Mouse (Mus musculus) macrophage (primary cell): ENCODE measurements around the gene Nhlrc2. TPM values are rescaled to one million over a fixed set of nuclear protein-coding genes. Genes with fewer than 3 reads are reported as not detected.

Experiments
- H3K27ac ChIP-seq: fragments of 350-480 bp; formaldehyde crosslinking; 2 replicates; pipeline ENCODE4 v1.9.0; 2021
- H3K36me3 ChIP-seq: fragments of 350-480 bp; formaldehyde crosslinking; 2 replicates; pipeline ENCODE4 v1.9.0; 2021; ENCODE audit errors: inconsistent target
- H3K4me3 ChIP-seq: fragments of 350-480 bp; formaldehyde crosslinking; 2 replicates; pipeline ENCODE4 v1.9.0; 2021; ENCODE audit errors: inconsistent target
- H3K79me2 ChIP-seq: fragments of 350-480 bp; formaldehyde crosslinking; 2 replicates; pipeline ENCODE4 v1.9.0; 2021; ENCODE audit errors: inconsistent target
- WGBS: methylation state at CpG from one replicate; pipeline ENCODE4 v1.1.7; 2026; ENCODE audit warnings: inconsistent platforms; ENCODE audit not compliant: missing documents; 5-methylcytosine and 5-hydroxymethylcytosine counted together
- polyA plus RNA-seq: library from polyadenylated mRNA; stranded (reverse); fragments of 250-400 nt; gene quantifications from 3 replicates; pipeline ENCODE4 v1.2.4, GENCODE M21; 2018; ENCODE audit warnings: inconsistent platforms

The Nhlrc2 gene
- polyA plus RNA-seq, 1 experiment from 2014 or later: 5.8 TPM

DNA sequence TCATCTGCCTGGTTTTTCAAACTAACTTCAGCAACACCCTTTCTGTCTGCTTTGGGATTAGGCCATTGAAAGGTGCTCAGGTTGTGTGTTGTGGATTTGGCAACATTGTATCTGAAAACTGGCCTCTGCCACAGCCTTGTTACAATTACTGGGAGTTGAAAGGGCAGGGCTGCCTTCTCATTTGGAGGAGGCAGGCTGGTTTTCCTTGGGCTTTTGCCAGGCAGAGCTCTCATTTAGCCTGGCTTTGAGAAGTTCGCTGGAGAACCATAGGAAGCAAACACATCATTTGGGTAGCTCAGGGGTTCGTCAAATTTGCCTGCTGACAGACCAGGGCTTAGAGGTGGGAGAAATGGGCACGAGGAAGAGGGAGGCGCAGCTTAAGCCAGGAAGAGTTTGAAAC, 71.5 kb downstream of the Nhlrc2 start:
- 88% methylated on average over 4 of the region's 4 CpGs for WGBS

DNA sequence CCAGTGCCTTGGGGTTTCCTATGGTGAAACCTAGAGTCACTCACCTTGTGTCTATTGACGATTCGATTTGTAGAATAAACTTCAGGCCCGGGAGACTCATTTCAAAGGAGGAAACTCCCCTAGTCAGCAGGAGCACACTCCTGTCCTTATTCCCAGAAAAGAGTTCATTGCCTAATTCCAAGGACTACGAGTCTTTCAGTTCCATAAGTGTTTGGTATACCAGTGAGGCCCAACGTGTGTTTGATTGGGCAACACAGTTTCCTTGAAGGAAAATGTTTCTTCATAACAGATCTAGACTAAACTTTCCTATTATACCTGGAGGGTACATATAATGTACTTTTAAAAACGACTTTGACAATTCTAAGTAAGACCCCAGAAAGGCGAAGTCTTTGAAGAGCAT, 73.8 kb downstream of the Nhlrc2 start:
- H3K4me3 ChIP-seq: no peak overlapping the region
- H3K36me3 ChIP-seq: no peaks in the 10 kb centered on the region
- H3K79me2 ChIP-seq: no peaks in the 10 kb centered on the region
- no peak overlapping the region for H3K27ac ChIP-seq
- 87% methylated on average over 7 of the region's 7 CpGs for WGBS

More for the DNA sequence above, 71.5 kb downstream of the Nhlrc2 start:
- Histone ChIP-seq H3K27ac (no peak overlapping the region), H3K79me2 (no peaks in the 10 kb centered on the region), H3K36me3 (no peaks in the 10 kb centered on the region), H3K4me3 (no peak overlapping the region)

DNA sequence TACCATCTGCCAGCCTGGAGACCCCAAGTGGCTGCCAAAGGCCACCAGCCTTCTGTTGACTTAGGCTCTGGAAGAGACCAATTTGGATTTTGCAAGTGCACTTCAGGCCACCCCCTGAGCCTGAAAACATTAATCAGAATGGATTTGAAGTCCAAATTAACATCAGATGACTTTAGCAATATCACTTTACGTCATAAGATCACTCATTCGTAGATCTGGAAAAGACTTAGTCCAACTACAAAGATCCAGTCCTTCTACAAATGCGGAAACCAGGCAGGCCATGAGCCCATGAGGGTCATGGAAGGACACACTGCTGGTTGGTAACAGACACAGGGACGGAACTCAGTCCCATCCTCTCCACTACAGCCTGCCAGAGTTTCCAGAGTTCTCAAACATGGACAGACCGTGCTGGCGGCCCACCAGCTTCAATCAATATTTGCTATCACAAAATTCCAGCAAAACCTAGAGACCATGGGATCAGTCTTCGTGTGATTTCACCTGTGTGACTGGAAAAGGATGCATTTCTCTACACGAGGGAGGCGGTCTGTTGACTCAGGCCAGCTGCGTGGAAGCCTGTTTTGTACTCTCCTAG, 79.9 kb downstream of the Nhlrc2 start:
- Histone ChIP-seq H3K4me3 (no peak overlapping the region), H3K79me2 (no peaks in the 10 kb centered on the region), H3K27ac (no peak overlapping the region), H3K36me3 (no peaks in the 10 kb centered on the region)
- WGBS: 86% methylated on average over 10 of the region's 10 CpGs

DNA sequence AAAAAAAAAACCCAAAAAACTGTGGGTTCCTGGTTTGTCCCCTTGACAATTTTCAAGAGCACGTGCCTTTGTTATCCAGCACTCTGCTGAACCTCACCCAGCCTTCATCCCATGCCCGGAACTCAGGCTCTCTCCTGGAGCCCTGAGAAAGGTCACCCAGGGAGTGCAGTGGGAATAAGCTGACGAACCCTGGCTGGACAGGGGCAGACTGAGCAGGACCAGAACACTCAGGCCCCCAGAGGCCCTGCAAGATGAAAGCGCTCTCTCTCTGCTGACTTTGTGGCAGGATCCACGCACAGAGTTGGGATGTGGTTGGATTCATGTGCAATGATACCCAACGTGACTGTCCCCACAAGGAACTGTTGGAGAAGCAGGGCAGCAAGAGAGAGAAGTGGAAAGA, 81.6 kb downstream of the Nhlrc2 start:
- Histone ChIP-seq H3K79me2 (no peaks in the 10 kb centered on the region), H3K36me3 (no peaks in the 10 kb centered on the region), H3K27ac (no peak overlapping the region), H3K4me3 (no peak overlapping the region)
- 92% methylated on average over 6 of the region's 6 CpGs for WGBS

DNA sequence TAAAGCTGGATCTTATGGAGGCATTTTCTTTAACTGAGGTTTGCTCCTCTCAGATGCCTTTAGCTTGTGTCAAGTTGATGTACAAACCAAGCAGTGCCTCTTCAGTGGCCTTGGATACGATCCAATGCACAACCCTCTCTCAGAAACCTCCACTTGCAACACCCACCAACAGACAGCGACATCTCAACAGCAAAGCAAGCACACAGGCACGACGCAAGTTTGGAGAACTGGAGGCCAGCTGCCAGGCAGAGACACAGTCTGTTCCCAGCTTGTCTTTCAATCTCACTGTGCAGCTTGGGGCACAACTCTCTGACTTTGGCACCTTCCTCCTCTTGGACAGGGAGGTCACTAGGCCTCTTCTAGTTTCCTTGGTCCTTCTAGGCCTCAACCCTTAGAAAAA, 83.0 kb downstream of the Nhlrc2 start:
- WGBS: 80% methylated on average over 4 of the region's 4 CpGs
- Histone ChIP-seq H3K4me3 (no peak overlapping the region), H3K79me2 (no peaks in the 10 kb centered on the region), H3K36me3 (no peaks in the 10 kb centered on the region), H3K27ac (no peak overlapping the region)

DNA sequence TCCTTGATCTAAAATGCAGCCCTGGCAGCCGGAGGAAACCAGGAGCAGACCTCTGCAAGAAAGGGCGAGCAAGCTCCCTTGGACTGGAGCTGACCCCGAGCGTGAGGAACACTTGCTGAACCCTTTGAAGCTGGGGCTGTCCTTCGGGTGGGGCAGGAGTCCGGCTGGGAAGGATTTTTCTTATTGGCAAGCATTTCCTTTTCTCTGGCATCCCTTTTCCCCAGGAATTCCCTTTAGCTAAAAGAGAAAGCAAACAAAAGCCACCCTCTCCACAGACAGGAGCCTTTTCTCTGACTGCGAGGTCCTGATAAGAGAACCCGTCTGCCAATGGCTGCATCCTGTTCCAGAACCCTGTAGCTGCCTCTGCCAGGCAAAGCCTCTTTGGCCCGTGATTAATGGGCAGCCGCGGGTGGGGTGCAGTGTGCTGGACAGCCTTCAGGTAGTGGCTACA, 83.4 kb downstream of the Nhlrc2 start:
- WGBS: 46% methylated on average over 11 of the region's 11 CpGs
- no peaks in the 10 kb centered on the region for H3K79me2 ChIP-seq
- H3K27ac ChIP-seq: no peak overlapping the region
- no peaks in the 10 kb centered on the region for H3K36me3 ChIP-seq
- H3K4me3 ChIP-seq: no peak overlapping the region

DNA sequence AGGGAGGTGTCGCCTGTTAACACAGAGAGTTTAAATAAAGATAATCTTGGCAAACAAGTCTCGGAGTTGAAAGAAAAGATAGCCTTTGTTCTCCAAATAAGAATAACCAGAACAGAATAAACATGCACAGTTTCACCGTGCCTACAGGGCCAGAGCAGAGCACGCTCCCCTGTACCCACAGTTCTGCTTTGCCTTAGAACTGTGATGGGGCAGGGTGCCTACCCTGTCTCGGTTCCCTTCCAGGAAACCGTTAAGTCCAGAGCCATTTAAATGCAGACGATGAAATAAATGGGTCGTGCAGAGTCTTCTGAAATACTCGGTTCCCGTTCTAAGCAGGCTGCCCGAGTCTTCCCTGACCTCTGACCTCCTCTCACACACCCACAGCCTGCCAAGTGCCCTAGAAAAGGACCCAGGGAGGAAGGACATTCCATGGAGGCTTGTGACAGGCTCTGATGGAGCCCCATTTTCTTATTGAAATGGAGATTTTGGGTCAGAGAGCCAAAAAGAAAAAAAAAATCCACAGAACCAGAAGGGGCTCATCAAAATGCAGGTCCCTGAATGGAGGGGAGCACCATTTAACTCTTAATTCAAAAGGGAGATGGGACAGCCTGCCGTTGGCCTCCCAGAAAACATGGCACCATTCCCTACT, 89.1 kb downstream of the Nhlrc2 start:
- WGBS: 78% methylated on average over 12 of the region's 12 CpGs
- no peak overlapping the region for H3K27ac ChIP-seq
- no peaks in the 10 kb centered on the region for H3K36me3 ChIP-seq
- no peak overlapping the region for H3K4me3 ChIP-seq
- no peaks in the 10 kb centered on the region for H3K79me2 ChIP-seq

DNA sequence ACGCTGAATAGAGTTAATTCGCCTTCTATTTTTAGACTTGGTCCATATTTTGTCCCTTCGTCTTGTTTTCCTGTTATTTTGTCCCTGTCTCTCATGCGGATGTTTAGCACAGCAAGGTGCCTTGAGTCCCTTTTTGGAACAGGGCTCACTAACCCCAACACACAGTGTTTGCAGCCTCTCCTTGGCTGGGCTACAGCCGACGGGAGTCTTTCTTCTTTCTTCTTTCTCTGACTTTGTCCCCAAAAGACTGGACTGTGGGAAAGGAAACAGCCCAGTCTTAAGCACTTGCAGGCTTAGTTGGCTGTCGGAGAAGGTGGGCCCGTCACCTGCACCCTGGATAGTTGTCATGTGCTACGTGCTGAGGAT, 89.6 kb downstream of the Nhlrc2 start:
- Histone ChIP-seq H3K4me3 (no peak overlapping the region), H3K27ac (no peak overlapping the region), H3K36me3 (no peaks in the 10 kb centered on the region), H3K79me2 (no peaks in the 10 kb centered on the region)
- WGBS: 91% methylated on average over 9 of the region's 9 CpGs

DNA sequence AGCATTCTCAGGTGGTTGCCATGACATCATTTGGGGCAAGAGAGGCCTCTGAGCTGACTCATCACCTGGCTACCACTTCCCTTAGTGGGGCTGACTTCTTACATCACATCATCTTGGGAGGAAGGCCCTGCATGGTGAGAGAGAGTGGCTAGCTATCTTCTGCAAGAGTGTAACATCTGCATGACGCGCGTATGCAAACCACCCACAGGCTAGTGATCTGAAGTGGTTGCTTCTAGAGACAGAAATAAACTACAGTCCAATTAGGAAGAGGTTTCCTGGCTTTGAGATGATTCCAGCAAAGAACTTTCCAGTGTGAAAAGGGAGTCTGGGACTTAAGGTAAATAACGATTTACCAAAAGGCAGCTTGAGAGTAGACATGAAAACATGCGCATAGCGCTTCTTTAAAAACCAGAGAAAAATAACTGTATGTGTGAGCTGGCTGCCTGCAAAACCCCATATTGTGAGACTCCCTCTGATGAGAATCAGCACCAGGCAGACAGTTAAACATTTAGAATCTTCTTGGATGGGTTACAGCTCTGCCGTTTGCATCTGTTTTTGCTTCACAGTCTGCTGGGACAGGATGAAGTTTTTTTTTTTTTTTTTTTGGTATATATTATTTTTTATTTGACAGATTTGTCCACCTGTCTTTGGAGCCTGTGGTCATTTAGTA, 99.5 kb downstream of the Nhlrc2 start:
- Histone ChIP-seq H3K4me3 (no peak overlapping the region), H3K79me2 (no peaks in the 10 kb centered on the region), H3K36me3 (no peaks in the 10 kb centered on the region), H3K27ac (no peak overlapping the region)
- WGBS: 97% methylated on average over 7 of the region's 7 CpGs

DNA sequence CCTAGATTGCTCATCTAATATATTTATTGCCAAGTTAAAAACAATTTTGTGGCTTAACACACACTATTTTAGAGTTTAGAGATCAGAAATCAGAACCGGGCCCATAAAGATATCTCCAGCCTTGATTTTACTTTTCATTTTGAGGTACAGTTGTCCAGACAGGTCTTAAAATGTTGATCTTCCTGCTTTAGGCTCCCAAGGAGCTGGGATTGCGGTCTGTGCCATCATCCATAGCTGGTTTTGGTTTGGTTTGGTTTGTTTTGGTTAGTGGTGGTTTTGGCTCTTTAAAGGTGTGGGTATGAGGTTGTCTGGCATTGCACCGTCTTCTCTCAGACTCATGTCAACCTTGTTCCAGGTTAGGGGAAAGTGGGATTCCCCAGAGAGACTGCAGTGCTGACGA, 103.2 kb downstream of the Nhlrc2 start:
- no peaks in the 10 kb centered on the region for H3K79me2 ChIP-seq
- no peak overlapping the region for H3K4me3 ChIP-seq
- no peak overlapping the region for H3K27ac ChIP-seq
- WGBS: 61% methylated on average over 4 of the region's 4 CpGs
- no peaks in the 10 kb centered on the region for H3K36me3 ChIP-seq

DNA sequence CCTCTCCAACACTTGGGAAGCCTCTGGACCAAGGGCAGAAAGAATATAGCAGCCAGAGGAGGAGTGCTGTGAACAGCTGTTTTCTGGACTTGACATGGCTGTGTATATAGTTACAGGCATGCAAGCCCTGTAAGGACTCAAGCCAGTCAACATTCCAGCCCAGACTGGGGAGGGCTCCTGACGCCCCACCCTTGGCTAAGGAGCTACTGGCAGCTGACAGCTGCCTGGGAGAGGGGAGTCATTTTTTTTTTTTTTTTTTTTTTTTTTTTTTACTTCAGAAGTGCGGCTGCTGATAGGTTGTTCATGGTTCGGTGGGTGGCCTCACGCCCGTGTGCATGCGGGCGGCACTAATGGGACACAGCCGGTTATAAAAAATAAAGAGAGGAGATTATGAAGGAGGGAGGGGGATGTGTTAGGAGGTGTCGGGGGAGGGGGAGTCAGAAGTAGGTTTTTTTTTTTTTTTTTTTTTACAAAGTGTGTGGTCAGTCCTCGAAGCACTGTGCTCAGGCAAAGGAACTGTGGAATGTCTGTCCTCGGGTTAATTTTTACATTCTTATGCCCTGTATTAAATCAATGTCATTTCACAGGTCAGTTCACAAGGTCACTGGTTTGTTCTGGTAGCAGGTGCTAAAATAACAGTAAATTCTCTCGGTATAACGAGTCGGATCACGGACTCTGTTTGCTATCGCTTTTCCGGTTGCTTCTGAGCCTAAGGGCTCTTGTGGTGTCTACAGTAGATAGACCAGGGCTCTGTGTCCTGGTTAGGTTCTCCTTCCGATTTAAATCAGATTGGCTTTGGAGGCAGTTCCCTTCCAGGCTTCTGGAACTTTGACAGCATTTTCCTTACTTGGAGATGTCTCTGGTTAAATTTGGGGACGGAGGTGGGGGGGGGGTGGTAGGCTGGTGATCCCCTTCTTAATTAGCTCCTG, 104.2 kb downstream of the Nhlrc2 start:
- H3K79me2 ChIP-seq: no peaks in the 10 kb centered on the region
- no peak overlapping the region for H3K4me3 ChIP-seq
- WGBS: 82% methylated on average over 10 of the region's 19 CpGs
- H3K27ac ChIP-seq: no peak overlapping the region
- H3K36me3 ChIP-seq: no peaks in the 10 kb centered on the region

Other genes starting within 250 kb of the Nhlrc2 start
- gene Nrap, start 158.2 kb upstream of the Nhlrc2 start, polyA plus RNA-seq: 0.38 to 0.87 TPM (median 0.82 TPM) in 3 replicates
- 21.3 to 42.3 TPM (median 28.0 TPM) in 3 replicates for gene Casp7, start 151.1 kb upstream of the Nhlrc2 start, polyA plus RNA-seq
- not detected in 3 replicates for gene Plekhs1, start 86.6 kb upstream of the Nhlrc2 start, polyA plus RNA-seq
- 9.9 to 18.5 TPM (median 11.4 TPM) in 3 replicates for gene Dclre1a, start within 50 bp of the Nhlrc2 start, polyA plus RNA-seq
- 0.16 to 0.89 TPM (median 0.19 TPM) in 3 replicates for gene Adrb1, start 173.9 kb downstream of the Nhlrc2 start, polyA plus RNA-seq